Mouse (Mus musculus) cerebellum, postnatal 10 days (tissue): ENCODE data around the gene BC049352.
A peak's percentile ranks its signal among the peaks of the same experiment; 100 is the strongest.

ENCODE experiments used
- DNase-seq, 2 experiments: peaks; one replicate each; pipeline ENCODE4 v3.0.0; 2021; ENCODE audit warnings: mixed read lengths in 2 of 2

Gene BC049352

GRCm38 (mm10) chr9:45181770-45182169 is at the start of gene BC049352:
BC049352 (plus strand) TSS chr9:45182007.
- peak in 1 of 2 experiments; percentile 28 for DNase-seq

GRCm38 (mm10) chr9:45133484-45134310 is 48.1 kb upstream of the BC049352 start:
- DNase-seq, result peak; percentile 88

- DNase-seq, result no peak
Observed at GRCm38 (mm10) chr9:45136442-45137169, 45.2 kb upstream of the BC049352 start.

GRCm38 (mm10) chr9:45138191-45139032 is 43.4 kb upstream of the BC049352 start, which contains the start of gene Scn4b:
Scn4b (plus strand) TSS chr9:45138395.
- DNase-seq, result peak; percentile 59 to 62

- no peak for DNase-seq
Observed at GRCm38 (mm10) chr9:45139082-45139481, 42.7 kb upstream of the BC049352 start.

- no peak for DNase-seq
Observed at GRCm38 (mm10) chr9:45140945-45141344, 40.9 kb upstream of the BC049352 start.

- DNase-seq, result no peak
Observed at GRCm38 (mm10) chr9:45142686-45143085, 39.1 kb upstream of the BC049352 start.

- no peak for DNase-seq
Observed at GRCm38 (mm10) chr9:45145533-45146266, 36.1 kb upstream of the BC049352 start.

GRCm38 (mm10) chr9:45146267-45146597 is 35.6 kb upstream of the BC049352 start:
- peak; percentile 90 to 91 for DNase-seq

GRCm38 (mm10) chr9:45150933-45151332 is 30.9 kb upstream of the BC049352 start:
- no peak for DNase-seq

- DNase-seq, result no peak
Observed at GRCm38 (mm10) chr9:45153361-45153760, 28.4 kb upstream of the BC049352 start.

- no peak for DNase-seq
Observed at GRCm38 (mm10) chr9:45167903-45168302, 13.9 kb upstream of the BC049352 start.

GRCm38 (mm10) chr9:45170150-45170549 is 11.7 kb upstream of the BC049352 start:
- DNase-seq, result no peak

GRCm38 (mm10) chr9:45171073-45171610 is 10.7 kb upstream of the BC049352 start:
- DNase-seq, result no peak

GRCm38 (mm10) chr9:45173475-45173874 is 8.3 kb upstream of the BC049352 start:
- DNase-seq, result no peak

- DNase-seq, result no peak
Observed at GRCm38 (mm10) chr9:45179282-45179681, 2.5 kb upstream of the BC049352 start.

GRCm38 (mm10) chr9:45182521-45182920 is 714 bp downstream of the BC049352 start:
- no peak for DNase-seq

GRCm38 (mm10) chr9:45183266-45183665 is 1.5 kb downstream of the BC049352 start:
- peak; percentile 70 to 77 for DNase-seq

- no peak for DNase-seq
Observed at GRCm38 (mm10) chr9:45185250-45185649, 3.4 kb downstream of the BC049352 start.

GRCm38 (mm10) chr9:45188570-45189563 is 7.1 kb downstream of the BC049352 start:
- no peak for DNase-seq
